Mouse (Mus musculus) heart, adult 9 months (tissue): ENCODE data around the gene Numbl.
A peak's percentile ranks its signal among the peaks of the same experiment; 100 is the strongest.
"Not testable (repeated sequence)": the region's sequence is repeated elsewhere in the genome, so short reads cannot be mapped to it uniquely, and the experiment has no call there.

Experiments
- DNase-seq, 2 experiments: peaks; one replicate each; pipeline ENCODE4 v3.0.0; 2022; ENCODE audit warnings: low spot score in 2 of 2

The Numbl gene

DNA sequence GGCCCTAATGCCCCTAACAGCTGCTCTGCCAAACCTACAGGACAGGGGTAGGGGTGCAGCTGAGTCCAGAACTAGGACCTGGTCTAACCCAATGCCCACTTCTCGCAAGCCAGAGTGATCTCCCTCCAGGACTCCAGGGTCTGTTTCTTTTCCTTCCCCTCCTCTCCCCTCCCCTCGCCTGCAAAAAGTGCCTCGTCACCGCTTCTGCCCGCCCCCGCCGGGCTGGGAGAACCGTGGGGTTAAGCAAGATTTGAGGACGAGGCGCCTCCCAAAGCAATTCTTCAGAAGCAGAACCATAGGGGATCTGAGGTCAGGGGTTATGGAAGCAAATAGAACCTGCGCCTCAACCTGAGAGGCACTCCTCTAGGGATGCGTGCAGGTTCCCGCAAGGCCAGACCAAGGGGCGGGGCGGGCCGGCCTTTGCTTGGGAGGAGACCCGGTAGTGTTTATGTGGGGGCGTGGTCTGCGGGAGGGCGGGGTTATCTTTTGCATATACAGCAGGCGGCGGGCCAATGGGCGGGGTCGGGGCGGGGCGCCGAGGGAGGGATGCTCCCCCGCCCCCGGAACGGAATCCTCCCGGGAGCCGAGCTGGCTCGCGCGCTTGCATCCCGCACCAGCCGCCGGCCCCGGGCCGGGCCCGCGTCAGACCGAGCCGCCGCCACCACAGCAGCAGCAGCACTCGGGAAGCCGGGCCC lies at the start of gene Numbl:
Gene Numbl, plus strand, starts transcription at position 229 of the 695 bp plus-strand sequence.
- peak; percentile 90 to 93 for DNase-seq

DNA sequence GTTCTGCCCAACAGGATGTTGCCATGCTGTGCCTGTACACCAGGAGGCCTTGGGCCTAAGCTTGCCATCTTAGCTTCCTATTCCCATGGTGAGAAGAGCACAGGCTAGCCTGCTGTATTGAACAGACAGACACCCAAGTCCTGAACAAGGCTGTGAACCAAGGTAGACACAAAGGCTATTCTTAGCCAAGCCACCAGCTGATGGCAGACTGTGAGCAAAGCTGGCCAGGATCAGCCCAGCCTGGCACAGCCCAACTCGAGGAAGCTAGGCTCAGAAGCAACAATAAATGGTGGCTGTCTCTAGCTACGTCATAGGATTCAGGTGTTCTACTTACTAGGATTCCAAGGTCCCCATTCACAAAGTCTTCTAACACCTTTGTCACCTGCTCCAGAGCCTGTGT lies 45.6 kb upstream of the Numbl start:
- no peak for DNase-seq

GRCm38 (mm10) chr7:27218586-27218985 lies 39.6 kb upstream of the Numbl start:
- DNase-seq = no peak

DNA sequence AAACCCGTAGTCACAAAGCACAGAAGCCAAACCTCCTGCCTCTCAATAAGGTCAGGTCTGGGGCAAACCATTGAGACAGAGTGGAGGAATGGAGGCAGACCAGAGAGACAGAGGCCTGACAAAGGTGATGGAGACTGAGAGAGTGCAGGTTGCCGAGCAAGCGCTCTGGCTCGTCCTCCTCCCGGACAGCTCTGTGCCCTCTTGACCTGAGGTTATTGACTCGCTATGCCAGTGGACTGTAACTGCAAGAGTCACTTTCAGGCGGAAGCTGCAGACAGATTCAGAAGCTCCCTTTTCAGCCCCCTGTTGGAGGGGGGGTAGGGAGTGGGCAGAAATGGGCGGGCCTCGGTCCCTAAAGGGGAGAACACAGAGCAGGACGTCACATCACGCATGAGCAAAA lies 38.3 kb upstream of the Numbl start:
- no peak for DNase-seq

GRCm38 (mm10) chr7:27221939-27222338 lies 36.3 kb upstream of the Numbl start:
- no peak for DNase-seq

GRCm38 (mm10) chr7:27222538-27222937 lies 35.7 kb upstream of the Numbl start:
- DNase-seq = no peak

- peak; percentile 26 to 34 for DNase-seq
Measured at GRCm38 (mm10) chr7:27224877-27225575, 33.2 kb upstream of the Numbl start.

GRCm38 (mm10) chr7:27227276-27227675 lies 31.0 kb upstream of the Numbl start:
- no peak for DNase-seq

DNA sequence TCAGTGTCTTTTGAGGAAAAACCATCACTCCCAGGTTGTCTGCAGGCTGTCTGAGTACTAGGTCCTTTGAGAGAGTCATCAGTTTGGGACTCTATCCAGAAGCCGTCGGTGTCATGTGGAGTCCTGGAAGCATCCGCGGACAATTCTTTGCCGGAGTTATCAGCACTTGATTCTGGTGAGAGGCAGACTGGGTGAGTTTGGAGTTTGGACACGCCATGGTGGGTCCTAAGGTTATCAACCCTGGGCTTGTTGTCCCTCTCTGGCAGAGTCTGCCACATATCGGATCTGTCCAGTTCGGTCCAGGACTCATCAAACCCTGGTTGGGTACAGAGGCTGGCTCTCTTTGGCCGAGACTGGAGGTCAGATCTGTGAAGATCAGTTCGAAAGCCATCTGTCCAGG lies 30.6 kb upstream of the Numbl start:
- no peak for DNase-seq

GRCm38 (mm10) chr7:27228281-27228821 lies 29.9 kb upstream of the Numbl start, which contains the start of gene Itpkc:
Itpkc (minus strand) TSS chr7:27228661.
- DNase-seq = peak; percentile 91 to 93

GRCm38 (mm10) chr7:27228865-27229264 lies 29.4 kb upstream of the Numbl start:
- DNase-seq = no peak

DNA sequence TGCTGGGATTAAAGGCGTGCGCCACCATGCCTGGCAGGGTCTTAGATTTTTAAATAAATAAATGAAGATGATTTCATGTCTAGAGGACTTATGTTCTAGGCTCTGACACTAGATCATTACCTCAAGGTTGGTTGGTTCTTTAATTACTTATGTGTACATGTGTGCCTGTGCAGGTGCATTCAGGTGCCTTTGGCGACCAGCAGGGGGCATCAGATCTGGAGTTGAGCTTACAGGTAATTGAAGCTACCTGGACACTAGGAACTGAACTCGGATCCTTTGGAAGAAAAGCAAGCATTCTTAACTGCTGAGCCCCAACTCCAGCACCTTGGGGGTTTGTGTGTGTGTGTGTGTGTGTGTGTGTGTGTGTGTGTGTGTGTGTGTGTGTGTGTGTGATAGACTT lies 27.5 kb upstream of the Numbl start:
- DNase-seq = no peak

DNA sequence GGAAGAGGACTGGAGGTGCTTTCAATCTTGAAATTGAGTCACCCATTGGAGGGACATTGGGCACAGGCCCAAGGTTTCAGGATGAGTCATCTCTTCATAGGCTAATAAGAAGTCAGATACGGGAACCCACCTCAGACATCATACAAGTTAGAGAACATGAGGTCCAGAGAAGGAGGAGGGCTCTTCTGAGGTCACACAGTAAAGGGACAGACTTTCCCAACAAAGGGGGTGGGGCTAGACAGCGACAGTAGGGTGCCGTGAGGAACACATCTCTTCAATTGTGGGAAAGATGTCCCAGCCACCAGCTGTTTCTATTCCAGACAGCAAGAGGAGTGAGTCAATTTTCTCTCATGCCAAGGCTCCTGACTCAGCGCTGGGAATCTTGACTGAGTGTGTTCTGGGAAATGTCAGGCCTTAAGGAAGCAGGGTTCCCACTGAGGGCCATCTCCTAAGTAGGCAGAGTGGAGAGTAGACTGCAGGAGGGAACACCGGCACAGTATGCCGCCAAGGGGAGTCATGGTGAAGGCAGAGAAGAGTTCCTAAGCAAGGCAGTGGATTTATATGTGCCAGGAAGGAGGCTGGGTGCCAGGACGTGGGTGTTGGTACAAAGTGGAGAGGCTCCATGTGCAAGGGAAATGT lies 26.4 kb upstream of the Numbl start:
- peak; percentile 76 to 81 for DNase-seq

- DNase-seq = peak; percentile 95 to 96
Measured at GRCm38 (mm10) chr7:27232781-27233281, 25.4 kb upstream of the Numbl start, which contains the start of gene Coq8b. Coq8b (plus strand) TSS chr7:27233023.

GRCm38 (mm10) chr7:27233300-27233699 lies 24.9 kb upstream of the Numbl start:
- no peak for DNase-seq

DNA sequence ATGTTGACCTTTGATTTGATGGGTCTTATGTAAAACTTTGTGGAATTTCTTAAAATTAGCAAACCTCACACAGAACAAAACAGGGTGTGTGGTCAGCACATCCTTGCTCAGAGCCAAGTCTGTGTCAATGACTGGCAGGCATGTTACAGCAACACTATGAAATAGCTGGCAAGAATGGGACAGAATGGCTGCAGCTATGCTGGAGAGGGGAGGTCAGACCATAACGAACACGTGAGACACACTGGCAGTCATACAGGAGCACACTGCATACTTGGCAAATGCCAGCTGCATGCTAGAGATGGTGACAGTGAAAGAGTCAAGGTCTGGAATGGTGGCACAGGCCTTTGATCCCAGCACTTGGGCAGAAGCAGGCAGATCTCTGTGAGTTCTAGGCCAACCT lies 22.5 kb upstream of the Numbl start:
- no peak for DNase-seq

DNA sequence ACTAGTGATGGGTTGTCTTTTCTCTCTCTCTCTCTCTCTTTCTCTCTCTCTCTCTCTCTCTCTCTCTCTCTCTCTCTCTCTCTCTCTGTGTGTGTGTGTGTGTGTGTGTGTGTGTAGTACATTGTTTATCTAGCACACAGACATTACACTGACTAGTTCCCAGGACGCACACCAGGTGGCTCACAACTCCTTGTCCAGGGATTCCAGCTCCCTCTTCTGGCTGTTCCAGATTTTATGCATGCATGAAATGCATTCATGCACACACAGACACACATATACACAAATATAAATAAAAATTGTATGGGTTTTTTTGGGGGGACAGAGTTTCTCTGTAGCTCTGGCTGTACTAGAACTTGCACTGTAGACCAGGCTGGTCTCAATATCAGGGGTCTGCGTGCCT lies 20.7 kb upstream of the Numbl start:
- DNase-seq = no peak

DNA sequence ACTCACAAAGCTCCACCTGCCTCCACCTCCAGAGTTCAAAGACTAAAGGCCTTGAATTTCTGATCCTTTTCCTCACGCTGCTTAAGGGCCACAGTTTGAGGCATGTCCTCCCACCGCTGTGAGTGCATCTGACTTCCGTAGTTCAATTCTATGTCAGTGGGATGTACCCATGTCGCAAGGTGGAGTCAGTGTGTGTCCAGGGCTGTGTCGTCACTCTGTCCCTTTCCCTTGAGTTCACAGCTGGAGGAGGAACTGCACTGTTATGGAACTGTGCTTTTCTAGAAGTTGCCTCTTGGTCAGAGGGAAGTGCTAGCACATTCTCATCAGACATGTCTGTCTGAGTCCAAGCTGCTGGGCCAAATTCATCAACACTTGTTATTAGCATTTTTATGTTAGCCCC lies 19.7 kb upstream of the Numbl start:
- no peak for DNase-seq

DNA sequence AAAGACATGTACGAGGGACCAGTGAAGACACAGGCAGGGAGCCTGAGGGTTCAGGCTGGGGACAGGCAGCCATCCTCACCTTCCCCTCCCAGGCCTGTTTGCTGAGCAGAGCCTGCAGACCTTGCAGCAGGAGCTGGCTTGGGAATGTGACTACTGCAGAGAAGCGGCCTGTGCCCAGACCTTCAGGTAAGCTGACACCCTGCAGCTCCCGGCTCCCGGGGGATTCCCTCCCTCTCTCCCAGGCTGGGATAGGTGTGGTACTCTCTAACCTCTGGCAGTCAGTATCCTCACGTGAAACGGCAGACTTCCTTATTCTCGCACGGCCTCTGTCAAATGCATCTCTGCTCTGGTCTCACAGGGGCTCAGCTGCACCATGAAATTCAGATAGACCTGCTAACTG lies 15.0 kb upstream of the Numbl start:
- DNase-seq = no peak

DNA sequence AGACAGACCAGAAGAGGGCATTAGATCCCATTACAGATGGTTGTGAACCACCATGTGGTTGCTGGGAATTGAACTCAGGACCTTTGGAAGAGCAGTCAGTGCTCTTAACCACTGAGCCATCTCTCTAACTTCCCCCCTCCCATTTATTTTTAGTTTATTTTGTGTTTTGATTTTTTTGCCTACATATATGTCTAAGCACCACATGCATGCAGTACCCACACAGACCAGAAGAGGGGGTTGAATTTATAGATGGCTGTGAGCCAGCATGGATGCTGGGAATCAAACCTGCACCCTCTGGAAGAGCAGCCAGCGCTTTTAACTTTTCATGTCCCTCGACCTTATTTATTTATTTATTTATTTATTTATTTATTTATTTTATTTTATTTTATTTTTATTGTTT lies 14.1 kb upstream of the Numbl start:
- DNase-seq = not testable (repeated sequence)

GRCm38 (mm10) chr7:27249146-27249545 lies 9.1 kb upstream of the Numbl start:
- no peak for DNase-seq

- DNase-seq = no peak
Measured at GRCm38 (mm10) chr7:27249928-27250327, 8.3 kb upstream of the Numbl start.
